ENCODE assay signal across 8 mouse cellular contexts in genomic region chr5:121966940-121967339, GRCm38 (mm10).
DNase-seq lines count a peak whose midpoint lies in the region; ATAC-seq lines count a peak whose summit lies in the region.

No protein-coding gene starts in this region.

- peaks cover 5% of the 10 kb centered on the region for H3K27me3 ChIP-seq in hindbrain, embryonic 10.5 days (ENCODE audit: insufficient read depth, poor library complexity, severe bottlenecking)
- no peaks in the 10 kb centered on the region for H3K27me3 ChIP-seq in hindbrain, embryonic 14.5 days (ENCODE audit: control insufficient read depth, insufficient read depth, low read length)
- no peaks in the 10 kb centered on the region for H3K27me3 ChIP-seq in intestine, embryonic 16.5 days (replicated peaks; ENCODE audit: control insufficient read depth, insufficient read depth, low read length)

- no peak for ATAC-seq in hindbrain, embryonic 14.5 days (ENCODE audit: low FRiP score)
- peak; percentile 29 for ATAC-seq in intestine, embryonic 16.5 days

- peaks cover 7% of the 10 kb centered on the region; the same call in 1 of the 2 replicates for H3K36me3 ChIP-seq in hindbrain, embryonic 10.5 days
- no peaks in the 10 kb centered on the region for H3K36me3 ChIP-seq in hindbrain, embryonic 14.5 days (replicated peaks; ENCODE audit: control insufficient read depth, insufficient read depth)
- no peaks in the 10 kb centered on the region for H3K36me3 ChIP-seq in intestine, embryonic 16.5 days (ENCODE audit: control insufficient read depth, insufficient read depth, low read length)

- H3K27ac ChIP-seq in hindbrain, embryonic 10.5 days: peak overlapping the region; percentile 74
- H3K27ac ChIP-seq in hindbrain, embryonic 14.5 days: no peak overlapping the region
- H3K27ac ChIP-seq in intestine, embryonic 16.5 days (ENCODE audit: low read length): no peak overlapping the region

- WGBS in hindbrain, embryonic 10.5 days: 45% methylated on average over 16 of the region's 16 CpGs
- 43% methylated on average over 16 of the region's 16 CpGs for WGBS in hindbrain, embryonic 14.5 days
- 28% methylated on average over 16 of the region's 16 CpGs for WGBS in intestine, embryonic 16.5 days

- peak; percentile 43 for DNase-seq in hindbrain, embryonic 10.5 days (ENCODE audit: low spot score)
- no peak for DNase-seq in hindbrain, embryonic 14.5 days (ENCODE audit: low spot score)
- peak; percentile 56 for DNase-seq in urinary bladder, postnatal 14 days (ENCODE audit: low spot score)
- no peak for DNase-seq in urinary bladder, adult 2 months (ENCODE audit: low spot score)
- DNase-seq in thymus, postnatal 25 days: no peak
- no peak for DNase-seq in adipocyte (ENCODE audit: low spot score)
- DNase-seq in kidney, postnatal 25 days: no peak

- H3K4me2 ChIP-seq in hindbrain, embryonic 14.5 days (replicated peaks): no peak overlapping the region
- no peak overlapping the region for H3K4me2 ChIP-seq in intestine, embryonic 16.5 days (ENCODE audit: low read depth, low read length)

- no peak overlapping the region for H3K9ac ChIP-seq in hindbrain, embryonic 14.5 days
- H3K9ac ChIP-seq in intestine, embryonic 16.5 days (ENCODE audit: low read depth, low read length): no peak overlapping the region

- H3K9me3 ChIP-seq in hindbrain, embryonic 10.5 days: 0 out of 2 replicates have a peak, but pooled peaks cover 3% of the 10 kb centered on the region
- no peaks in the 10 kb centered on the region for H3K9me3 ChIP-seq in hindbrain, embryonic 14.5 days (ENCODE audit: control insufficient read depth, low read length)
- no peaks in the 10 kb centered on the region for H3K9me3 ChIP-seq in intestine, embryonic 16.5 days (ENCODE audit: control insufficient read depth, low read length)

- peaks cover 46% of the 10 kb centered on the region for H3K4me1 ChIP-seq in hindbrain, embryonic 10.5 days (replicated peaks)
- peaks cover 40% of the 10 kb centered on the region for H3K4me1 ChIP-seq in hindbrain, embryonic 14.5 days (replicated peaks; ENCODE audit: control insufficient read depth, insufficient read depth, low read length)
- H3K4me1 ChIP-seq in intestine, embryonic 16.5 days (ENCODE audit: control insufficient read depth, insufficient read depth, low read length): peaks cover 6% of the 10 kb centered on the region

- no peak overlapping the region for H3K4me3 ChIP-seq in hindbrain, embryonic 10.5 days
- no peak overlapping the region for H3K4me3 ChIP-seq in hindbrain, embryonic 14.5 days (replicated peaks; ENCODE audit: low read length)
- no peak overlapping the region for H3K4me3 ChIP-seq in intestine, embryonic 16.5 days (ENCODE audit: low read length)

Comparison
In these comparisons a context has a peak if more than half of its experiments do, and no peak if none do; other contexts are left out.
1. DNase-seq: peak in hindbrain, embryonic 10.5 days (single experiment) and urinary bladder, postnatal 14 days (single experiment); none in hindbrain, embryonic 14.5 days (single experiment), urinary bladder, adult 2 months (single experiment), thymus, postnatal 25 days (single experiment), adipocyte (single experiment) and kidney, postnatal 25 days (0 of 2).